Mouse (Mus musculus): ENCODE measurements around the gene Vmn1r56.
"Not testable (repeated sequence)": the region's sequence is repeated elsewhere in the genome, so short reads cannot be mapped to it uniquely, and the experiment has no call there.

Gene Vmn1r56

DNA sequence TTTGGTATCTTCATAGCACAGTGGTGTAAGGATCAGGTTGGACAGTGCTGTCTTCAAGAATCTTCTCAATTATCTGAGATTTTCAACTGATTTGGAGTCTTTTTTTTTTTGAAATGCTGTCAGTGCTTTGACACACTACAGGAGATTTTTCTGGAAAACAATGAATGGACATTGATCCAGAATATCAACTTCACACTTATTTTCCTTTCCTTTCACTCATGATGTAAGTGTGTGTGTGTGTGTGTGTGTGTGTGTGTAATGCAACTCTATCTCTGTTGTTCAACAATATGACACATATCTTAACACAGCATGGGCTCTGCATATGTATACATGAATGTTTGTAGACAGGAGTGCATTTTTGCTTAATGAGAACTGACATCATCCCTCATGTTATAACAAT lies at the start of gene Vmn1r56:
TSS of gene Vmn1r56 (minus strand) at position 101 of the 400 bp plus-strand sequence.
- not testable (repeated sequence) for DNase-seq (ENCODE audit: extremely low read depth, low read depth)

- DNase-seq (ENCODE audit: extremely low read depth, low read depth), result not testable (repeated sequence)
These were observed 21.6 kb upstream of the Vmn1r56 start, which contains the start of gene Vmn1r57 for GRCm38 (mm10) chr7:5218193-5218592. Gene Vmn1r57, plus strand, starts transcription at chr7:5218493.

- not testable (repeated sequence) for DNase-seq (ENCODE audit: extremely low read depth, low read depth)
These were observed 47.0 kb downstream of the Vmn1r56 start, which contains the start of gene Vmn1r55 for GRCm38 (mm10) chr7:5149570-5149969. Gene Vmn1r55, minus strand, starts transcription at chr7:5149670.
